Mouse (Mus musculus) CD4-positive, CD25-positive, alpha-beta regulatory T cell, adult 2 months (primary cell): Measurements from ENCODE around the gene Bicc1.

ENCODE experiments used
- DNase-seq: peaks from one replicate; pipeline ENCODE4 v3.0.0-alpha.2; 2012; ENCODE audit warnings: low read depth, low spot score

Gene Bicc1

DNA sequence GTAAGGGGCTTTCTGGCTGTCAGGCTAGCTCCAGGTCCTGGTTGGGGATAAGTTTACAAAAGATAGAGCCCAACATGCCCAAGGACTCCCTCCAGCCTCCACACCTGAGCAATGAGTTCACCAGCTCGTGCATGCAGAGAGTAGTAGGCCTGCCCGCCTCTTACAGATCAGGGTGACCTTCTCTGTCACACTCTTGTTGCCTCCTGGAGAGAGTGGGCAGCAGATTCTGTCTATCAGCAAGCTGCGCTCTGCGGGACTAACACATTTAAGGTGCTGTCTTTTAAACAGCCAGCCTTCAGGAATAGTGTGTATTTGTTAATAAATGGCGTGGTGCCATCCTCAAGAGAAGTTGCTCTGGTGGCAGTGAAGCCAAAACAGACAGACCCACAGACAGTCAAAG, 101.4 kb downstream of the Bicc1 start:
- no peak for DNase-seq

DNA sequence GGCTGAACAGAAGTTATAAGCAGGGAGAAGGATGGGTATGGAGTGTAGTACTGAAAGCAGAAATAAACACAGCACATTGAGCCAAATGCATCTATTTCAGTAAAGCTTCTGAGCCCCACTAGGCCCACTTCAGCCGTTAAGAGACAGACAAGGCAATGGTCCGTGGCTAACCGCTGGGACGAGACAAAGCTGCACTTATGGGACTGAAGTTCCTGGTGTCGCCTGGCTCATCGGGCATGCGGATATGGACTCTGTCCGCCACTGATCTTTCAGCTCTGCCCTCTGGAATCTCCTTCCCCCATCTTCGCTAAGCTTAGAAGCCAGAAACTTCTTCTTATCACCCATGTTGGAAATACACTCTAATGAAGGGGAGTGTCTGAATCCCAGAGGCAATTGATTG, 106.8 kb downstream of the Bicc1 start:
- no peak for DNase-seq

- DNase-seq, result no peak
These were observed 107.3 kb downstream of the Bicc1 start for GRCm38 (mm10) chr10:71052208-71052607.

GRCm38 (mm10) chr10:71050722-71051333, 108.7 kb downstream of the Bicc1 start:
- DNase-seq, result no peak

DNA sequence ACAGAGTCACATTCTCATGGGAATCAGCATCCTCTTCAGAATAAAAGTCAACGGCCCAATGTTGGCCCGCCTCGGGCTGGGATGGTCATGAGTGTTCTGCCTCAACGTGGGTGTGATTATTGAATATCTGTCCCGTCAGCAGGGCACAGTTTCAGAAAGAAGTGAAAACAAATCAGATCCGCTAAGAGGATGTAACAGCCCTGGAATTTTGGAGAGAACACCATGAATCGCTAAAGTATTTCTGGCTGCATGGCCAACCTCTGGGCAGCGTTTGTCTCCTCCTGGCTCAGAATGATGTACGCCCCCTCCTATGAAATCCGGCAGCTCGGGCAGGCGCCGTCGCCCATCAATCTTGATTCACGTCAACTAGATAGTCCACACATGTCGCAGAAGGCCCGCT, 110.2 kb downstream of the Bicc1 start:
- no peak for DNase-seq

GRCm38 (mm10) chr10:71044410-71044809, 115.1 kb downstream of the Bicc1 start:
- no peak for DNase-seq

GRCm38 (mm10) chr10:71041874-71042273, 117.6 kb downstream of the Bicc1 start:
- DNase-seq, result no peak

DNA sequence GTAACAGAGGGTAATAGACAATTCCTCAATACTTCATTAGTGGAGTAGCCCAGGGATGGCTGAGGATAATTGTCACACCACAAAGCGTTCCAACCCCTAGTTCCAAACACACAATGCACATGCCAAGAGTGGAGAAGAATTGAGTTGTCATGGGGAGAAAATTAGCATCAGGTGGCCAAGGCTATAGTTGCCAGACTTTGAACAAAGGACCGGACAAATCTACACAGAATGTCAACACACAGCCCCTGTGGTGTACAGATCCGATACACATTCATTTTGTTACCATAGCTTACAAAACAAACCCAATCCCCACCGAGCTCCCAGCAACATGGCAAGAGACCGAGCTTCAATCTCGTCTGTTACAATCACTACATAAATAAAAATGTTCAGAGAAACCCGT, 123.0 kb downstream of the Bicc1 start:
- DNase-seq, result no peak

DNA sequence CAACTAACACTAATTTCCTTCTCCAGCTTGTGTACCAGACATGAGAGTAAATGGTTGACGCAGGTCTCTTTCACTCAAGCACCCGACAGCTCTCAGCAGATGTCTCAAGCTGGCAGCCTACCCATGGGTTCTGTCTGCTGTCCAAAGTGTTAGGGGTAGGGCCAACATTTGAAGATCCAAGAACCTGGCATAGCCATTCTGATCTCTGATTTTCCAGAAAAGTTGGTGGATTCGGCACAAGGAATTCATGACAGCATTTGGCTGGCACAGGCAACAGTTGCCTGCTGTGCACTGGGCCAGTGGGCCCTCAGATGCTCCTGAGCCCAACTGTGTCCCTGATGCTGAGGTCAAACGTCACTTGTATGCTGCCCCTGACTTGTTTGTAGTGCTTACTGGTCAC, 130.5 kb downstream of the Bicc1 start:
- DNase-seq, result no peak

DNA sequence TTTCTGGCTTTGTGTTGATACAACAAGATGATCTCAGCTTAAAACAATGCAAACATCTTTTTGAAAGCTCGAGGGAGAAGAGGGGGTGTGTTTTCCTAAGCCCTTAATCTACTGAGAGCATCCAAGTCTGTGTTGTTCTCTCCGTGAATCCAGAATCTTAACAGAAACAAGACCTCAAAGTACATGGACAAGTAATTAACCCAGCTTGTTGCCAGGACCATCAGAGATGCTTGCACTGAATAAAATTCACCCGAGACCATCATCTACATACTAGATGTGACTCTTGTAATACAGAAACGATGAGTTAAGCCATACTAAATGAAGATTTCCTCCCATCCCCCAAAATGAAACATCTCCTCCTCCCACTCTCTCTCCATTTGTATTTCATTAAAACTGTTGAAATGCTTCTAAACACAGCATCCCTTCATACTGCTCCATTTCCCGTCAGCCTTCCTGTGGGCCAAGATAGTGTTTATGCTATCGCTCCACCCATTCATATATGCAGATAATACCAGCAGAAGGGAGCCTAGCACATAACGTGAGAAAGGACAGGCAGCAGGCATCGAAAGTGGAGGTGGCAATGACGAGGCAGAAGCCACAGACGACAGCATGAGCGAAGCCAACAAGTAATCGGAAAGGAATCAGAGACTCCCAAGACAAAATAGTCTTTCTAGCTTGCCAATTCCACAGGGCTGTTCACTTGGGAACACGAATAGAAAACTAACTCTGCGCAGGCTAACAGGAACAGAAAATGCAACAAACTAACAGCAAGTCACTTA, 131.2 kb downstream of the Bicc1 start:
- no peak for DNase-seq

DNA sequence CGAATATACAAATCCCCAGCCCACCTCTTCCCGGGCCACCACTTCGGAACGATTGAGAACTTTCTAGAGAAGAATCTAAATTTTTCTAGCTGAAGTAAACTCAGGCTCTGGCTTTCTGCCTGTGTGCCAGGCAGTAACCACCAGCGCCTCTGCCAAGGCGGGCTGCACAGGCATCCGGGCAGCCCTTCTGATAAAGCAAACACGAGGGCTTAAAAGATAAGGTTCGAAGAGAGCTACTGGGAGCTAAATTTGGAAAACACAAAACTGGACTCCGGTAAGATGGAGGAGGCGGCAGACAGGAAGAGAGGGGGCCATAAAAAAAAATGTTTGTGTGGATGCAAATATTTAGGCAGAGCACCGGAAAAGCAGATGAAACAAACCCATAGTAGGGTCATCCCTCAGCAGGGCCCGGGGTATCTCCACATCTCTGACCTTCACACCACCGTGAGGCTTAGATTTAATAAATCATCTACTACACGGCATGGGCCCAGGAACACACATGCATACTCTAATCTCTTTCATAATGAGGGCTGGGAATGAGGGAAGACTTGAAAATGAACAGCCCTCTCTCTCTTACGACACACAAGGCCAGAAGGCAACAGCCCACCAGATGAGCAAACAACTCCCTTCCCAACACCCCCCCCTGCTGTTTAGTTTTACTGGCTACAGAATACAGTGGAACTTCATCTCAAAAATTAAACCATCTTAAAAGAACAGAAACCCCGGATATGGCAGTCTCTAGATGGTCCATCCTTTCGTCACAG, 134.2 kb downstream of the Bicc1 start:
- no peak for DNase-seq

GRCm38 (mm10) chr10:71024681-71025080, 134.8 kb downstream of the Bicc1 start:
- no peak for DNase-seq

DNA sequence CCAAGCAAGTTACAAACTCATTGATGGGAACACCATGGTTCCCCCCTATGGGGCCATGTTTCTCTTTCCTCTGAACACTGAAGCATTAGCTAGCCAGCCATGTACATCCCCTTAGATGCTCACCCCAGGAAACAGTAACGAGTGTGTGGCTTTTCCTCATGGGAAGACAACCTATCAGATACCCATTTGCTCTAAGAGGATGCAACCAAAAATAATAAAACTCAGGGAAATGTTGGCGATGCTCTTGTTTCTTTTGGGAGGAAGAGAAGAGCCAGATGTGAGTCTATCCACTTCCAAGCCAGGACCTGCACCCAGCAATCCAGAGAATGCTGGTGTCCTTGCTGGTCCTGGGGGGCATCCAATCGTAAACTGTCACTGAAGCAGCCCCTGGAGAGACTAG, 136.0 kb downstream of the Bicc1 start:
- no peak for DNase-seq

DNA sequence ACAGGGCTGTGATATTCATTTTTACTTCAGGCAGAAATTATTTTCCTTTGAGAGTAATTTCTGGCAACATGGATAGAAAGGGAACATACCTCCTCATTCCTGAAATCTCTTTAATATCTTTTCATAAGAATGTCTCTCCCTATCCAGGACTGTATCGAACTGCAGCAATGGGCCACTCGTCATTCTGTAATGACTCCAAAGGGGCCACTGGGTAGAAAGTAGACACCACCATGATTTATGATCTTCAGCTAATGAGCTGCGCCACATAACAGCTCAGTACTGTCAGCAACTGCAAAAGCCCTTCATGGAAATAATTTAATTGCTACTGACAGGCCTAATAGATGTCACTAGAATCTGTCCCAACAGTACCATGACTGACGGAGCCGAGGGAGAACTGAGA, 139.0 kb downstream of the Bicc1 start:
- no peak for DNase-seq

DNA sequence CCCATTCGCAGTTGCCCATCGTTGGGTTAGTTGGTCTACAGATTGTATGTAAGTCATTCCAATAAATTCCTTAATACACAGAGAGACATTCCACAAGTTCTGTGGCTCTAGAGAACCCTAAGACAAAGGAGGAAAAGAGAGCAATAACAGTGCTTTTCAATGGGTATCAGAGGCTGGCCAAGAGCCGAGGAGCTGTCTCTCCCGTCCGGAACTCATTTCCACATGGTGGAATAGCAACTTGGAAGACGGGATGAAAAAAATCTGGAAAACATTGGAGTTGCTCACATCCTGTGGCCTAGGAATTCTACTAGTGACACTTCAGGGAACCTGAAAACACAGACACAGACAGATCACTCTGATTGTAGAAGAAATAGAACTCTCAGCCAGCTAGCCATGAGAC, 139.7 kb downstream of the Bicc1 start:
- DNase-seq, result no peak

GRCm38 (mm10) chr10:71009771-71010496, 149.6 kb downstream of the Bicc1 start:
- DNase-seq, result no peak

DNA sequence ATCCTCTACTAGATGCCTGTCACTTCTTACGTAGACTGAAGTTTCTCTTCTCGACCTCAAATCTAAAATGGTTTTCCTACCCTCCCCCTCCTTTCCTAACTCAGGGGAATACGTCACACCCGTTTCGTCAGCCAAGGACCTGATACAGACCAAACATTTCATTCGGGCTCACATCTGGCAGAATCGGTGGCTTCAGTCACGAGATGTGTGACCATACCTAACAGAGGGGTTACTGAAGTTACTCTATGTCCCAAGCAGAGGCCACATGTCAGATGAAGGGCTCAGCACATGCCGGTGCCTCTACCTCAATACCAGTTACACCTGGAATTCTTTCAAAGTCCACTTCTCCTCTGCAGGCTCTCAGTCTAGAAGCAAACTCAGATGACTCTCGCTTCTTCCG, 150.8 kb downstream of the Bicc1 start:
- DNase-seq, result no peak

DNA sequence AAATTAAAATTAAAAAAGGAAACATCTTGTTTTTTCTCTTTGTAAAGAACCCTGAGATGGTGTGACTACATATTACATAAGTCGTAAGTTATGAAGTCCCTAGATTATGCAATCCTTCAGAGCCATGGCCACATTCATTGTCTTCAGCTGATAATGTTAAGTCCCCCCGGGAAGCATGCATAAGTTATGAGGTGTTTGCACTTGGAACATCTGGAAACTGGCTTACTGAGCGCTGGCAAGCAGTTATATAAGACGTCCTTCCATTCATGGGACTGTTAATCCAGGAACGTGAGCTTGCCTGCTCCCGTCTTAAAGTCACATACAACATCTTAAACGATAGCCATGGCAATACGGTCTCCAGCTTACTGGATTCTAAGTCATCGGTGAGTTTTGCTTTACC, 151.5 kb downstream of the Bicc1 start:
- DNase-seq, result no peak

DNA sequence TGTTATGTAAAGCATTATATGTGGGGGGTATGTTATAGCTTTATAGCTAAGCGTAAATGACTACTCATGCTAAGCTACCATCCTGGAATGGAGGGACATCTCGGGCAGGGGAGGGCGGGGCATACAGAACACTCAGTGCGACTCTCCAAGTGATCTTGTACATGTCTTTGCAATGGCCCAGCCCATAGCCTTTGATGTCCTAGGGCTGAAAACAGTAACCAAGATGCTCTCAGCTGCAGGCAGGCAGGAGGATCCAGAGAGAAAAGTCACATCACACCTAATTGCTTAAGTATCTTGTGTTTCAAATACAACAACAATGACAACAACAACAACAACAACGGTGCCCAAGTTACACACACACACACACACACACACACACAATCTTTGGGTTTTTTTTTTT, 152.0 kb downstream of the Bicc1 start:
- DNase-seq, result no peak

GRCm38 (mm10) chr10:71007001-71007400, 152.5 kb downstream of the Bicc1 start:
- DNase-seq, result no peak

DNA sequence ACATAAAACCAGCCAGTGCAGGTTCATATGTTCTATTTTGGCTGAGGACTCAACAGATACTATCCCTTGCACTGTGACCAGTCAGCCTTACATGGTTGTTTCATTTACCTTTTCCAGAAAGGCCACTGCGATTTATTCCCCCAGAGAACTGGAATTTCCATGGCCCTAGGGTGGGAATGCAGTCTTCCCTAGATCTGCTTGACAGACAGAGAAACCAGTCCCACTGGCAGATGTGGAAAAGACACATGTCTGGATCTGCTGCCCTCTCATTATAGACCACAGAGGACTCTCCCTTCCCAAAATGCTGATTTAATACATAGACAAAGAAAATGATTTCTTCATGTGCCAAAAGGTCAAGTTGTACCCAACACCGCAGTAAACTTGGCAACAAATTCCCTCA, 156.6 kb downstream of the Bicc1 start:
- no peak for DNase-seq

DNA sequence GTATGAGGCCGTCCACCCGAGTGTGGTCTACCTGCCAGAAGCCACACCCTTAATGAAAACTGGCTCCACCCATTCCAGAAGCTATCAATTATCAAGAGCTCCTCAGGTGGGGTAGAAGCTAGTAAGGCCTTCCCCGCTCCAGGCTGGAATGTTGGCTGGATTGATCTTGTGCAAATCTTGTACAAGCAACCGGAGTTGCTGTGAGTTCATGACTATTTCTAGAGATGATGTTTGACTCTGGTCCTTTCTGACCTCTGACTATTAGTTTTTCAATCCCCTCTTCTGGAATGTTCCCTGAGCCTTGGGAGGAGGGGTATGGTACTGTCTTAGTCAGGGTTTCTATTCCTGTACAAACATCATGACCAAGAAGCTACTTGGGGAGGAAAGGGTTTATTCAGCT, 157.3 kb downstream of the Bicc1 start:
- no peak for DNase-seq
